Mouse (Mus musculus) liver, adult (tissue): ENCODE results near the gene Spsb3.

Experiments used
- GATA4 ChIP-seq: IDR thresholded peaks from 2 replicates; pipeline ENCODE4 v1.6.1; 2014; ENCODE audit warnings: mild to moderate bottlenecking, low read length; ENCODE audit not compliant: insufficient replicate concordance

Gene Spsb3

DNA sequence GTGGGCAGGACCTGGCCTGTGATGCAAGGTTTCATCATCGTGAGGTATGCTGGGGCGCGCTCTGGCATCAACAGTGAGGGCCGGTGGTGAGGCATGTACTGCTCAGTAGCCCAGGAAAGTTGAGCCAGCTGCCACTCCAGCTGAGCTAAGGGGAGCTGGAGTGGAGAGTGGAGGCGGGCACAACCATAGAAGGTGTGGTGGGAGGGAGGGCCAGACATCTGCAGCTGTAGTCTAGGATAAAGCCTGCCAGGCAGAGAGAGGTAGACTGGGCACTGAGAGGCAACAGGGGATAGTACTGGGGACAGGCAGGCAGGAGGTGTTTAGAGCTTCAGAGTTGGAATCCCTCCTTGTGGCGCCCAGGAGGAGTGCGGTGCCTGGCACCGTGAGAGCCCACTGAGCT lies 26.4 kb upstream of the Spsb3 start:
- no peak for TF ChIP-seq GATA4

GRCm38 (mm10) chr17:24861785-24862184 lies 24.7 kb upstream of the Spsb3 start:
- no peak for TF ChIP-seq GATA4

DNA sequence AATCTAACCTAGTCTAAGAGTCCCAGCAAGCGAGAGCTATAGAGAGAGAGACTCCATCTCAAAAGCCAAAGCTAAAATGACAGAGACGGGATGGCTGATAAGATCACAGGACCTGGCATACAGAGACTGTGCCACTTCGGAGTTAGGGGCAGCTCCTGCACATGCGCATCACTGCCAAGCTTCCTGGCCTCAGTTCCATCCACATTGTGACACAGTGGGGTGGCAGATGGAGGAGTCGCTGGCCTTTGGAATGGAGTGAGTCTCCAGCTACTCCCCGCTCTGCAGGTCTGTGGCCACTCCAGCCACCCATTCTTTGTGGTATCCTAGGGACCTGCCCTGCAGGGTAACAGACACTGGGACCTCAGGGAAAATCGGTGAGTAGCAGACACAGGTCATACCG lies 20.7 kb upstream of the Spsb3 start, which contains the start of gene Igfals:
Gene Igfals, plus strand, starts transcription at position 222 of the 400 bp plus-strand sequence.
- no peak for TF ChIP-seq GATA4

- no peak for TF ChIP-seq GATA4
Measured at GRCm38 (mm10) chr17:24867914-24868313, 18.5 kb upstream of the Spsb3 start.

DNA sequence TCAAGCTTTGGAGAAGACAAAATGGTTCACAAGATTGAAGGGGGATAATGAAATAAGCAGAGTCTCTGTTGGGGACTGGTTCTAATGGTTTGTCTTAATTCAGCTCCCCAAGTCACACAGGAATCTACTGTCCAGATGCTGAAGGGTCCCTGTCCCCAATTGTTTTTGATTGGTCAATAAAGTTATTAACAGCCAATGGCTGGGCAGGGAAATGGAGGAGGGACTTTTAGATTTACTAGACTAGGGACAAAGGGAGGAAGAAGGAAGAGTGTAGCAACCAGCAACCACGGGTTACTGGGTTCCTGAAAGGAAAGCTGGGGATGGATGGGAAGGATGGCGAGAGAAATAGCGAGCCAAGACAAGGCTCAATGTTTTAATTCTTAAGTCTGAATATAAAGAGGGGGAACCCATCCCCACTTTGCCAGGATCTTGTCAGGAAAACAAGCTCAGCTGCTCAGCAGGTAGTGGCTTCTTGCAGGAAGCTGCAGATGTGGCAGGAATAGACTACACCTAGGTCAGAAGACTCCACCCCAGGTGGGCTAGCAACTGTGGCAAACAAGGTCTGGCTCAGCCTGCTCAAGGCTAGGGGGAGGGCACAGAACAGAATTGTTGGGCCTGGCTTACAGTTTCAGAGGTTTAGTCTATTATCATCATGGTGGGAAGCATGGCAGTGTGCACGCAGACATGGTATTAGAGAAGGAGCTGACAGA lies 12.6 kb upstream of the Spsb3 start:
- TF ChIP-seq GATA4, result no peak

- no peak for TF ChIP-seq GATA4
Measured at GRCm38 (mm10) chr17:24874405-24874745, 12.1 kb upstream of the Spsb3 start.

DNA sequence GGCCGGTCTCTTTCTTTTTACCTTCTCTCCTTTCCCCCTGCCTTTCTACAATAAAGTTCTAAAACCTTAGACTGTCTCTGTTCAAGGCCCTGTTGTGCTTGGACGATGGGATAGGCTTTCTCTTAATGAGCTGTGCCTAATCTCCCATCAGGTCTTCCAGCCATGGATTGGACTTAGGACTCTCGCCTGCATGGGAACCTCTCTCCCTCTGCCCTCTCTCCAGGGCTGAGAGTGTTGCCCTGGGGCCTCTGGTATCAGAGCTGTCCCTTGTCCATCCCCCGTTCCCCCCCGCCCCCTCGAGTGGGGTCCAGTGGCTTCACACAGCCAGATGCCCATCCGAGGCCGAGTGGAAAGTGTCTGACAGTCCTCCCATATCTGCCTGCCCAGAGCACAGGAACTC lies 11.5 kb upstream of the Spsb3 start:
- TF ChIP-seq GATA4, result no peak

DNA sequence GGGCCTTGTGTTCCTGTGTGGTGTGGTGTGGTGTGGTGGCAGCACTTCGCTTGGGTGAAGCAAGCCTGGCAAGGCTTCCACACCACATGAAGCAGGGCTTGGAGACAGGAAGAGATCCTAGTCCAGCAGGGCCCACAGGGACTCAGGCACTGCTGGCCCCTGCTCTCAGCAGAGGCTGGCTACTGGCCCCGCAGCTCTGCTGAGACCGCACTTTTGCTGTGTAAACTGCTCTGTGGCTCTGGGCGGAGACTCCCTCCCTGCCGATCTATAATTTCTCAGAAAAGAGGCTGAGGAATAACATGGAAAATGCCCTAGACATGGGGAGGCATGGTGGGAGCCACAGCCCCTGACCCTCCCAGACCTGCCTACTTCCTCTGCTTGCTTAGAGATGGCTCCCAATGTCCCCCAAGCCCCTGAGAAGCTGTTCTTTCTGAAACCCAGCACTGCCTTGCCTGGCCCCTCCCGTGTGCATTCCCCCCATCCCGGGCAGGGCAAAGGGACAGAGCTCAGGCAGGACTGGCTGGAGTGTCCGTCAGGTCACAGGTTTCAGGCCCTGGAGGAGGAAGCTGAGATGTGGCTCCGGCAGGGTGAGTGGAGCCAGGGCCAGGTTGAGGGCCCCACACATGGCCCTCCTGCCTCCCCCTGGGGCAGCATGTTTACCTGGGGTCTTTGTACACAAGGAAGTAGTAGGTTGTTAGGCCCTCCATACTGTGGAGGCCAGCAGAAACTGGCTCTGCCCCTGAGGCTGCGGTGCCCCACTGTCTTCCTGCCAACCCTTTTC lies 8.9 kb upstream of the Spsb3 start:
- TF ChIP-seq GATA4, result no peak

GRCm38 (mm10) chr17:24878117-24878397 lies 8.4 kb upstream of the Spsb3 start:
- no peak for TF ChIP-seq GATA4

- TF ChIP-seq GATA4, result no peak
Measured at GRCm38 (mm10) chr17:24878531-24878930, 7.9 kb upstream of the Spsb3 start.

DNA sequence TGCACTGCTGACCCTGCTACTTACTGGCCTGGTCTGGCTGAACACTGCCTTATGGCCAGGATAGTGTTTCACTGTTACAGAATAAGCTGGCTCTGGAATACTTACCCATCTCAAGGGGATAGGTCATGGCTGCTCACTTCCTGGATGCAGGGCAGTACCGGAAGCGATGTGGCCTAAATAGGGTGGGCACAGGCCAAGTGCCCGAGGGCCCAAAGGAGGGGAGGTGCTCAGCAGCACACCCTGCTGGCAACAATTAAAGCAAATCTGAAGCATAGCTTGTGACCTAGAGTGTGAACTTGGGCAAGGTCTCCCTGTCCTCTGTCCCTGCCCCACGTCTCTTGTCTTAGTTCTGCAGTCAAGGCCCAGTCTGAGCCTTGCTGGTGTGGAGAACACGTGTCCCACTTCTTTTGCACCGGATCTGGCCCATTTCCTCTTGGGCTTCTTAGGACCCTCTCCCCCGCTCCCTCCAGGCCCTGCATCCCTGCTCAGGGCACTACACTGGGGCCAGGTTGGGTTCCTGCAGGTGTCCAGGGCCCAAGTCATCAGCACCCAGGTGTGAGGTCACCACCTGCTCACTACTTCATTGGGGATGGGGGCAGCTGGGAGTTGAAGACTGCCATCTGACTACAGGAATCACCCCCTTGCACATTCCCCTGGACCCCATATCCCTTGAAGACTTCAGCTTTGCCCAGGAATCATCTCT lies 4.6 kb upstream of the Spsb3 start:
- TF ChIP-seq GATA4, result no peak

DNA sequence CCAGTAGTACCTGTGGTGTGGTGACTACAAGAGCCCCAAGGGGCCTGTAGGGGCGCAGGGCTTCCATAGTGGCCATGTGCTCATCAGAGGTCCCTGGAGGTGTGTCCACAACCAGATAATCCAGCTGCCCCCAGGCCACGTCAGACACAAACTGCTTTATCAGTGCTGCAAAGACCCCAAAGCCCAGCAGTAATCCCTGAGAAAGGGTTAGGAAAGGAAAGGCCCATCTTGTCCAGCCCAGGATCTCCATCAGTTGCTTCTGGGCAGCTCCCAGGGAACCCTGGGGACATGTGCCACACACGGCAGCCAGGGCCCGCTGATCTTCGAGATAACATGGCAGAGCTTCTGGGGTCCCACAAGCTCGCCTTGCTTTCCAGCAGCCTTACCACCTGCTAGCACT lies 2.1 kb upstream of the Spsb3 start:
- TF ChIP-seq GATA4, result no peak

GRCm38 (mm10) chr17:24885356-24886133 lies 898 bp upstream of the Spsb3 start:
- TF ChIP-seq GATA4, result no peak

- no peak for TF ChIP-seq GATA4
Measured at GRCm38 (mm10) chr17:24886932-24887271, 459 bp downstream of the Spsb3 start.

GRCm38 (mm10) chr17:24887291-24888080 lies 1.0 kb downstream of the Spsb3 start:
- TF ChIP-seq GATA4, result no peak

DNA sequence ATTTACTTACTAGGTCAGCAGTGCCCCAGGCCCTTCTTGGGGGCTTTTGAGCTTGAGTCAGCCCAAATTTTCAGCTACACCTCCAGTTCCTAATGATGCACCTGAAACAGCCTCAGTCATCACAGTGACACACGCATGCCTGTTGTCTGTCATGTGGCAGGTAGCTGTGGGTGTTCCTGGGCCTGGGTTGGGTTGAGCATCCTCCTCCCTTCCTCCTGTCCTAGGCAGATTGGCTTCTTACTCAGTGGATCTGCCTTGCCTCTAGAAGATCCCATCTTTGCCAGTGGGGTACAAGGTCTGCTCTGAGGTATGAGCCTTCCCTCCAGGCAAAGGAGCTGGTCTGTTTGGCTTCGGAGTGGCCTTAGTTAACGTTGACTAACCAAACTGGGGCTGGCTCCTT lies 2.4 kb downstream of the Spsb3 start:
- TF ChIP-seq GATA4, result no peak
